Mouse (Mus musculus): ENCODE data around the gene Filip1. TPM values are rescaled to one million over a fixed set of nuclear protein-coding genes. Genes with fewer than 3 reads are reported as not detected.

Filip1 gene
- polyA plus RNA-seq, 1 experiment from 2014 or later, result 2.5 TPM

DNA sequence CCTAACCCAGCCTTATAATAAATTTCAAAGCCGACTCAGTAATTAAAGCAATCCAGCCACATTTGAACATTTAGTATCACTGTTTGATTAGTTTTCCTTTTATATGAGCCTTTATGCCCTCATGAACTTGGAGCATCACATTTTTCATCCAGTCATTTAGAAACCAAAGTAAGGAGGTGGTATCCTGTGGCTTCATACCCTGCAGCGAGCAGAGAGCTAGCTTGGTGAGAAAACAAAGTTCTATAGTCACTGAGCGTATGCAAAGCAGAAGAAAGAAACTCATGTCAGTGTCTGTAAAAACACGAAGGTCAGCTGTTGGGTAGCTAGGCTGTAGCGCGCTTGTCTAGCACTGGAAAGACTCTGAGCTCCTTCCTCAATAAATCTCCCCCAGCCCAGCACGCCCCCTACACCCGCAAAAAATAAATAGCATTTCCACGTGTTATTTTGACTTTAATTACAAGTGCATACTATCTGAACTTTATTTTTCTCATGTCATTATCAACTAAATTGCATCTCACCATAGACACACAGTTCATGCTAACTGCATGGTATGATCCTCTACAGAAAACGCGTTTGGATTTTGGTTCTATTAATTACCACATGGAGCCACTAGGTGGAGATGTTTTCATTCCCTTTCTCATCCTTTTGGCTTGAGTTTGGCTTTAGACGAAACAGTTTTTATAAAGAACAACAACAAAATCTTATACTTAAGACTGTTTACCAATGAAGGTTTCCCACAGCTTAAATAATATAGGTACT is 206.2 kb downstream of the Filip1 start:
- no peaks in the 10 kb centered on the region for H3K9me3 ChIP-seq (replicated peaks; ENCODE audit: control insufficient read depth, low read length)
- ATAC-seq, result peak; percentile 63; the same call in 1 of the 2 replicates
- WGBS, result 50% methylated on average over 12 of the region's 12 CpGs
- no peak overlapping the region for H3K27ac ChIP-seq (ENCODE audit: low read depth, low read length)
- H3K4me1 ChIP-seq (ENCODE audit: control insufficient read depth, insufficient read depth, low read length), result no peaks in the 10 kb centered on the region
- no peak overlapping the region for H3K9ac ChIP-seq (ENCODE audit: low read length)
- DNase-seq (ENCODE audit: low spot score), result peak; percentile 80
- no peak overlapping the region for H3K4me3 ChIP-seq (ENCODE audit: low read depth, low read length)
- H3K4me2 ChIP-seq (ENCODE audit: low read length), result no peak overlapping the region
- no peaks in the 10 kb centered on the region for H3K27me3 ChIP-seq (replicated peaks; ENCODE audit: control insufficient read depth, insufficient read depth, low read length)
- no peaks in the 10 kb centered on the region for H3K36me3 ChIP-seq (ENCODE audit: control insufficient read depth, insufficient read depth, low read length)

DNA sequence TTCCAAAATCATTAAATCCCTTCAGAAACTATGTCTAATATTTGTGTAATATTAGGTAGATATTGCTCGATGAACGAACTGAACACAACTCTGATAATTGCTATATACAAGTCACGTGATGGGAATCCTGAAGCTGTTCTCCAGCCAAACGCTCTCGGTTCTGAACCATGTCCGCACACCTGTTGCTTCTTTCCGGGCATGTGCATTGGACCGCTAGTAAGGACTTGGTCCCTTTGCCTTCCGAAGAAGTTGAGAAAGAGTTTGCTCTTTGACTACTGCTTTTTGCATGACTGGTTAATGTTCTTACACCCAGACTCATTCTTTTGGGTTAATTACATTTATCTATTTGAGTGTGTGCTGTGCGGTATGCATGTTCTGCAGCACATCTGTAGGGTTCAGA is 207.2 kb downstream of the Filip1 start:
- DNase-seq (ENCODE audit: low spot score) (no peak), ATAC-seq (no peak)
- H3K27ac ChIP-seq (ENCODE audit: low read depth, low read length), result no peak overlapping the region
- 90% methylated on average over 10 of the region's 10 CpGs for WGBS
- H3K4me3 ChIP-seq (ENCODE audit: low read depth, low read length), result no peak overlapping the region
- no peak overlapping the region for H3K9ac ChIP-seq (ENCODE audit: low read length)
- no peaks in the 10 kb centered on the region for H3K4me1 ChIP-seq (ENCODE audit: control insufficient read depth, insufficient read depth, low read length)
- H3K36me3 ChIP-seq (ENCODE audit: control insufficient read depth, insufficient read depth, low read length), result no peaks in the 10 kb centered on the region
- no peak overlapping the region for H3K4me2 ChIP-seq (ENCODE audit: low read length)
- H3K27me3 ChIP-seq (replicated peaks; ENCODE audit: control insufficient read depth, insufficient read depth, low read length), result no peaks in the 10 kb centered on the region
- no peaks in the 10 kb centered on the region for H3K9me3 ChIP-seq (replicated peaks; ENCODE audit: control insufficient read depth, low read length)

DNA sequence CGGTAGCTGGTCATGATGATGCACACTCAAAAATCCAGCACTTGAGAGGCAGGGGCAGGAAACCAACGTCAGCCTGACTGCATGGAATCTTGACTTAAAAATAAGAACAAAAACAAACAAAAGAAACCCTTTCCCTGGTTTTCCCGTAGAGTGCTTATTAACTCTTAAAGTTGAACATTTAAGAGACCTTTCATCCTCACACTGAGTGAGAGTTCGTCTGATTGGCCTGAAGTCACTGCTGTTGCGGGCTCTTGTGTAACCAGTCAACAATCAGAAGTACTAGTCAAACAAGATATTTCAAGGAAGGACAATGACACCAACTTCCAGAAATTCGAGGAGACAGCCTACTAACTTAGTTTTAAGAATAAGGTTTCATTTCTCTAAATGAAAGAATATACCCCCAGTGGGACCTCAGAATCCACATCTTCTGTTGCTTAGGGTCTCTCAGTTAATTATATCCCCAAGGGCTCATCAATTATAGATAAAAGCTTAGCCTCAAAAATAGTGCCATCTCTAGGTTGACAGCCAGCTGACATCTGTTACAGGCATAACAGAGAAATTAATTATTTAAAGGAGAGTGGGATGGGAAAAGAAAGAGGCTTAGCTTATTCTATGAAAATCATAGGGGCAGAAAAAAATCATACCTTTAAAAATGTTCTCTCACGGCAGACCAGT is 216.1 kb downstream of the Filip1 start:
- H3K27me3 ChIP-seq (replicated peaks; ENCODE audit: control insufficient read depth, insufficient read depth, low read length), result no peaks in the 10 kb centered on the region
- 74% methylated on average over 7 of the region's 7 CpGs for whole genome bisulfite sequencing
- ATAC-seq (no peak), DNase-seq (ENCODE audit: low spot score) (no peak)
- no peaks in the 10 kb centered on the region for H3K36me3 ChIP-seq (ENCODE audit: control insufficient read depth, insufficient read depth, low read length)
- no peaks in the 10 kb centered on the region for H3K9me3 ChIP-seq (replicated peaks; ENCODE audit: control insufficient read depth, low read length)
- no peak overlapping the region for H3K9ac ChIP-seq (ENCODE audit: low read length)
- peaks cover 6% of the 10 kb centered on the region; the same call in 1 of the 2 replicates for H3K4me1 ChIP-seq (ENCODE audit: control insufficient read depth, insufficient read depth, low read length)
- H3K4me2 ChIP-seq (ENCODE audit: low read length), result no peak overlapping the region
- H3K4me3 ChIP-seq (ENCODE audit: low read depth, low read length), result no peak overlapping the region
- no peak overlapping the region for H3K27ac ChIP-seq (ENCODE audit: low read depth, low read length)

DNA sequence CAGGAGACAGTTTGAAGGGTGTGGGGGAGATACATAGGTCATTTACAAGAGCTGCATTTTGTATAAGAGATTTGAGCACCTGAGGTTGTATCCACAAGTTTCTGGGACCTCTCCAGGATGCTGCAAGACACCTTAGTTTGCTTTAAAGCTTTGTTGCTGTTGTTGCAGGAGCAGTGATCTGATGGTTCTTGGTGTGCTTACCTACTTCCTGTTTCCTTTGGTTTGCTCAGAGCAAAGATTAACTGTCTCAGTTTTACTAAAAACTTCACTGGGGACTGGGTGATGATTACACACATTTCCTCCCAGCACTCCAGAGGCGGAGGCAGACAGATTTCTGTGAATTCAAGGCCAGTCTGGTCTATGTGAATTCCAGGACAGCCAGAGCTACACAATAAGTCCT is 217.6 kb downstream of the Filip1 start:
- H3K4me3 ChIP-seq (ENCODE audit: low read depth, low read length), result no peak overlapping the region
- H3K27me3 ChIP-seq (replicated peaks; ENCODE audit: control insufficient read depth, insufficient read depth, low read length), result no peaks in the 10 kb centered on the region
- no peak overlapping the region for H3K9ac ChIP-seq (ENCODE audit: low read length)
- H3K27ac ChIP-seq (ENCODE audit: low read depth, low read length), result no peak overlapping the region
- H3K4me1 ChIP-seq (ENCODE audit: control insufficient read depth, insufficient read depth, low read length), result peaks cover 8% of the 10 kb centered on the region; the same call in 1 of the 2 replicates
- no peak for DNase-seq (ENCODE audit: low spot score)
- H3K36me3 ChIP-seq (ENCODE audit: control insufficient read depth, insufficient read depth, low read length), result no peaks in the 10 kb centered on the region
- 95% methylated on average over 1 of the region's 1 CpGs for WGBS
- no peak for ATAC-seq
- no peaks in the 10 kb centered on the region for H3K9me3 ChIP-seq (replicated peaks; ENCODE audit: control insufficient read depth, low read length)
- H3K4me2 ChIP-seq (ENCODE audit: low read length), result no peak overlapping the region

DNA sequence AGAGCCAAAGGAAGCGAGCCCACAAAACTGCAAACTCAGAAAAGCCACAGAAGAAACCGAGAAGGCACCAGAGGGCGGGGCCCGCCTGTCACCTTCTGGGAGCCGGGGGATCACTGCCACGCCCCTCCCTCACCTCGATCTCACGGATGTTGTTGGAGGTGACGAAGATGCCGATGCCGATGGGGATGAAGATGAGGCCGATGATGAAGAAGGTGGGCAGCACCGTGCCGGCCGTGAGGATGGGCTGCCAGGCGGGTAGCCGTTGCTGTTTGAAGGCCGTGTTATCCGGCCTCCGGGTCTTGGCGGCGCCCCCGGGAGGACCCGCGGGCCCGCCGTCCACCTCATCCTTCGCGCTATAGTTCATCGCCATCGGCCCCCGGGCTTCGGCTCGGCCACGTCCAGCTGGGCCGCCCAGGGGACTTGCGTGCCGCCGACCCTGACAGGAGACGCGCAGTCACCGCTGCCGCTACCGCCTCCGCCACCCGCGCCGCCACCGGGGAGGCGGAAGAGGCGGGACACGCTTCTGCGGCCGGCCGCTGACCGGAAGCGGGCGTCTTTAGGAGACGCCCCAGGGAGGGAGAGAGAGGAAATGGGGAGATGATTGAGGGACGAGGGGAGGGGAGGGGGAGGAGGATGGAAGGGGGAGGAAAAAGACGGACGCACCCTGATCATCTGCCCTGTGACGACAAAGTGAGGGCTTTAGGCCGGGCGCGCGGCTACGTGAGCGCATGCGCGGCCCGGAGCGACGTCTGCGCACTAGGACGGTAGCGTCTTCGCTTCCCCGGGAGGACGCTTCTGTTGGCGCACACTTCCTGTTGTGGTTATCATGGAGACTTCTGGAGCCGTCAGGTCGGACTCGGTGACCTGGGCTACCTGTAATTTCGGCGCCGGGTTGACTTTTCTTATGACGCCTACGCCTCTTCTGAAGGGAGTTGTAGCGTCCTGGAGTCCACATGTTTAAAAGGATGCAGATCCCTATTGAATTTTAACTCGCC is 219.5 kb downstream of the Filip1 start, which contains the start of gene Tmem30a:
Tmem30a (minus strand) TSS at position 667 of the 995 bp plus-strand sequence.
- peak within 1 kb of the TSS; percentile 61 for H3K4me3 ChIP-seq (ENCODE audit: low read depth, low read length)
- peak within 1 kb of the TSS; percentile 79 for H3K27ac ChIP-seq (ENCODE audit: low read depth, low read length)
- H3K4me1 ChIP-seq (ENCODE audit: control insufficient read depth, insufficient read depth, low read length), result peaks cover 8% of the 10 kb centered on the region; the same call in 1 of the 2 replicates
- H3K36me3 ChIP-seq (ENCODE audit: control insufficient read depth, insufficient read depth, low read length), result no peaks in the 10 kb centered on the region
- WGBS, result under 1% methylated on average over 83 of the region's 91 CpGs
- peak within 1 kb of the TSS; percentile 71 for H3K4me2 ChIP-seq (ENCODE audit: low read length)
- peak; percentile 98 for DNase-seq (ENCODE audit: low spot score)
- H3K9ac ChIP-seq (ENCODE audit: low read length), result peak within 1 kb of the TSS; percentile 80
- no peaks in the 10 kb centered on the region for H3K9me3 ChIP-seq (replicated peaks; ENCODE audit: control insufficient read depth, low read length)
- no peaks in the 10 kb centered on the region for H3K27me3 ChIP-seq (replicated peaks; ENCODE audit: control insufficient read depth, insufficient read depth, low read length)
- ATAC-seq, result peak; percentile 99

DNA sequence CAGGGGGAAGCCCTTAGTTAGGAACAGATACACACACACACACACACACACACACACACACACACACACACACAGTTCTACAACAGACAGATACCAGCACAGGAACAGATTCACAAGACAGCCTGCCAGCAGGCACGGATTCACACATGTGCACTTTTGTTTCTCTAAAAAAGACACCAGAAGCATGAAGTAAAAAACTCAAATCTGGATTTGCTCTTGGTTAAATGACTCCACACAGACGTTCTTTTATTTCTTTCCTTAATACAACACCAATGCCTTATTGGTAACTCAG is 226.9 kb downstream of the Filip1 start:
- DNase-seq (ENCODE audit: low spot score) (no peak), ATAC-seq (no peak)
- Histone ChIP-seq H3K4me1 (ENCODE audit: control insufficient read depth, insufficient read depth, low read length) (no peaks in the 10 kb centered on the region), H3K9me3 (replicated peaks; ENCODE audit: control insufficient read depth, low read length) (no peaks in the 10 kb centered on the region), H3K4me3 (ENCODE audit: low read depth, low read length) (no peak overlapping the region), H3K27ac (ENCODE audit: low read depth, low read length) (no peak overlapping the region), H3K27me3 (replicated peaks; ENCODE audit: control insufficient read depth, insufficient read depth, low read length) (no peaks in the 10 kb centered on the region), H3K36me3 (ENCODE audit: control insufficient read depth, insufficient read depth, low read length) (no peaks in the 10 kb centered on the region), H3K4me2 (ENCODE audit: low read length) (no peak overlapping the region), H3K9ac (ENCODE audit: low read length) (no peak overlapping the region)
- WGBS, result 65% methylated on average over 2 of the region's 2 CpGs

DNA sequence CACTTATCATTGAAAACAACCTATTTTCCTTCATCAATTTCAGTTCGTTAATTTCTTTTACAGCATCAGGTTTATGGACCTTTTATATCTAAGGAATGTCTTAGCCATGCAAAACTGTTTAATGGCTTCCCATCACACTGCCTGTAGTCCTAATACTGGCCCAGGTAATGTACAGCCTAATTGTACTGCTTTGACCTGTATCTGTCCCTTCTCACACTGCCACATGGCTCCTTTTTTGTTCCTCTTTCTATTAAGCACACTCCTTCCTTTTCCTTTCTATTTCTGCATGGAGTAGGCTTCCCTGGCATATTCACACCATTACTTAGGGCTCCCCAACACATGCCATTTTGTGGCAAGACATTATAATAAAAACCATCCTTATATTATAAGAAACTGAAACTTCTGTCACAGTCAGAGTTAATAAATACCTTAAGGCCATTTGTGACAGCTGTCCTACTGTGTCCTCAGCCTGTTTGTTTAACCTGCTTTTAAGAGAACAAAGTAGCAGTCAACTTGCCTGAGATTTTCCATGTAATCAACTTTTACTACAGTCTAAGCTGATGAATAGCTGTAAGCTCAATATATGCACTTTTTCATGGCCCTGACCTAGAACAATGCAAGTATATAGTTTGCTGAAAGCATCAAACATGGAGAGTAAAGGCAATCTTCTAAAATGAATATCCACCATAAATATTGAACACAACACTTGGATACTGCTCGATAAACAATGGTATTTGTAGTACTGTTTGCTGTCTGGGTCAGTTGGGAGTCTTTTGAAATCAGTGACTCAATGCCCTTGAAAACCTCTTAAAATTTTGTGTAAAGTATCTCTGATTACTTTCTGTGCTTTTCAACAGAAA is 227.5 kb downstream of the Filip1 start:
- no peak overlapping the region for H3K4me2 ChIP-seq (ENCODE audit: low read length)
- H3K27me3 ChIP-seq (replicated peaks; ENCODE audit: control insufficient read depth, insufficient read depth, low read length), result no peaks in the 10 kb centered on the region
- H3K9ac ChIP-seq (ENCODE audit: low read length), result no peak overlapping the region
- no peak overlapping the region for H3K27ac ChIP-seq (ENCODE audit: low read depth, low read length)
- no peaks in the 10 kb centered on the region for H3K4me1 ChIP-seq (ENCODE audit: control insufficient read depth, insufficient read depth, low read length)
- WGBS, result 77% methylated on average over 2 of the region's 2 CpGs
- H3K36me3 ChIP-seq (ENCODE audit: control insufficient read depth, insufficient read depth, low read length), result no peaks in the 10 kb centered on the region
- ATAC-seq, result no peak
- no peak overlapping the region for H3K4me3 ChIP-seq (ENCODE audit: low read depth, low read length)
- H3K9me3 ChIP-seq (replicated peaks; ENCODE audit: control insufficient read depth, low read length), result no peaks in the 10 kb centered on the region
- no peak for DNase-seq (ENCODE audit: low spot score)

DNA sequence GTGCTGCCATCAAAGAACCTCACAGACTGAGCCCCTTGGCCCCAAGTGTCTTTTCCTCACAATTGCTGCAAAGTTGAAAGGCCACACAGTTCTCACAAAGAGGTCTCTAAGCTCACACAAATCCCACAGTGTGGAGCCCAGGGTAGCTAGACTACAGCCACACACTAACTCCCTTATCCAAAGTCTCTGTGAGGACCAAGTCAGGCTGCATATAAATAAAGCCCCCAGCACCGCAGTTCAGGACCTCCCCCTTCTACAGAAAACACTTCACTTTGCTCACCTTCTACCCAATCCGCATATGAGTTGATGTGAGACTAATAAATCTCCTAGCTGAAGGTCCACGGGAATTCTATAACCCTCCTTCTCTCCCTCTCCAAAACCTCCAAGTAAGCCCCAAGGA is 228.2 kb downstream of the Filip1 start:
- H3K27me3 ChIP-seq (replicated peaks; ENCODE audit: control insufficient read depth, insufficient read depth, low read length), result no peaks in the 10 kb centered on the region
- H3K36me3 ChIP-seq (ENCODE audit: control insufficient read depth, insufficient read depth, low read length), result no peaks in the 10 kb centered on the region
- H3K4me2 ChIP-seq (ENCODE audit: low read length), result no peak overlapping the region
- WGBS, result 46% methylated on average over 3 of the region's 3 CpGs
- no peak overlapping the region for H3K27ac ChIP-seq (ENCODE audit: low read depth, low read length)
- no peak overlapping the region for H3K4me3 ChIP-seq (ENCODE audit: low read depth, low read length)
- ATAC-seq (no peak), DNase-seq (ENCODE audit: low spot score) (no peak)
- no peaks in the 10 kb centered on the region for H3K4me1 ChIP-seq (ENCODE audit: control insufficient read depth, insufficient read depth, low read length)
- no peak overlapping the region for H3K9ac ChIP-seq (ENCODE audit: low read length)
- H3K9me3 ChIP-seq (replicated peaks; ENCODE audit: control insufficient read depth, low read length), result no peaks in the 10 kb centered on the region

All from forebrain, embryonic 14.5 days (tissue).